Mouse (Mus musculus) heart, adult 2 months (tissue): ENCODE measurements around the gene C2cd5.

Experiments used
- CTCF ChIP-seq: fragments of 200-600 bp; IDR thresholded peaks from 2 replicates; pipeline ENCODE4 v1.8.1; 2022; ENCODE audit warnings: antibody characterized with exemption, mild to moderate bottlenecking, moderate library complexity
- POLR2A ChIP-seq: fragments of 200-500 bp; IDR thresholded peaks from 2 replicates; pipeline ENCODE4 v1.6.1; 2011; ENCODE audit warnings: mild to moderate bottlenecking, low read depth, low read length, control low read depth; ENCODE audit not compliant: insufficient read depth

DNA sequence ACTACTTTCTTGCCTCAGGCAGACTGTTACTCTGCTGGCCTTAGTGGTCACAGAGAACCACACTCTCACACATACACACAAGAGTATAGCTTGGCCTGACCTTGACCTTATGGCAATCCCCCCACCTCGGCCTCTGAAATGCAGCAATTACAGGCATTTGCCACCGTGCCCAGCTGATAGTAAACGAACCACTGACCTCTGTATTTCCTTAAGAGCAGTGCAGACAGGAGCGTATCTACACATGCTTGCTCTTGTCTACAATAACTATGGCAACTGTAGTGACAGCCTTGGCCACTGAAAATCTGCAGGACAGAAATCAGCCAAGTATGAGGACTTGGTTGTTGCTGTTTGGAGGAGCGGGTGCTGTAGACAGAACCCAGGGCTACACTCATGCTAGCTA lies 37.4 kb upstream of the C2cd5 start:
- no peak for TF ChIP-seq CTCF
- TF ChIP-seq POLR2A: no peak
